Mouse (Mus musculus) MEL (cell line): Measurements from ENCODE around the gene Hspg2. TPM values are rescaled to one million over a fixed set of nuclear protein-coding genes. Genes with fewer than 3 reads are reported as not detected.
A peak's percentile ranks its signal among the peaks of the same experiment; 100 is the strongest.

Experiments
- DNase-seq: peaks from one replicate; pipeline ENCODE4 v3.0.0; 2011; ENCODE audit warnings: low read depth, low spot score
- H3K27ac ChIP-seq: 2 replicates; pipeline ENCODE4 v1.5.1; 2012; ENCODE audit warnings: low read depth, mild to moderate bottlenecking, control low read depth, low read length, moderate library complexity; ENCODE audit not compliant: control insufficient read depth
- H3K27me3 ChIP-seq, 2 experiments: fragments of 150-350 bp in 1 of 2; sonication (generic) in 1 of 2; 2 replicates each; pipeline ENCODE4 v1.6.1; 2012; ENCODE audit warnings: low read length in 2 of 2, mild to moderate bottlenecking in 2 of 2, improper control_type of control experiment in 1 of 2, moderate library complexity in 1 of 2; ENCODE audit not compliant: insufficient read depth in 2 of 2, control insufficient read depth in 1 of 2
- H3K36me3 ChIP-seq, 2 experiments: 2 replicates each; pipeline ENCODE4 v1.6.1; 2012 to 2014; ENCODE audit warnings: low read length in 2 of 2, improper control_type of control experiment in 1 of 2, inconsistent platforms in 1 of 2, mild to moderate bottlenecking in 1 of 2; ENCODE audit not compliant: insufficient read depth in 2 of 2, control insufficient read depth in 1 of 2
- H3K4me1 ChIP-seq, 2 experiments: fragments of 150-350 bp in 1 of 2; sonication (generic) in 1 of 2; 2 replicates each; pipeline ENCODE4 v1.6.1; 2012; ENCODE audit warnings: low read length in 2 of 2, improper control_type of control experiment in 1 of 2, mild to moderate bottlenecking in 1 of 2; ENCODE audit not compliant: insufficient read depth in 2 of 2, control insufficient read depth in 1 of 2
- H3K4me3 ChIP-seq, 2 experiments: fragments of 150-350 bp in 1 of 2; sonication (generic) in 1 of 2; 2 replicates each; pipeline ENCODE4 v1.5.1; 2012; ENCODE audit warnings: low read depth in 2 of 2, low read length in 2 of 2, mild to moderate bottlenecking in 2 of 2, moderate library complexity in 2 of 2, control low read depth in 1 of 2, improper control_type of control experiment in 1 of 2; ENCODE audit not compliant: control insufficient read depth in 1 of 2, insufficient read depth in 1 of 2
- H3K79me2 ChIP-seq: 2 replicates; pipeline ENCODE4 v1.6.1; 2012; ENCODE audit warnings: mild to moderate bottlenecking, low read length, moderate library complexity; ENCODE audit not compliant: control insufficient read depth, poor library complexity, insufficient read depth
- H3K9ac ChIP-seq: 2 replicates; pipeline ENCODE4 v1.6.1; 2012; ENCODE audit warnings: low read depth, mild to moderate bottlenecking, control low read depth, low read length, moderate library complexity; ENCODE audit not compliant: control insufficient read depth, poor library complexity, severe bottlenecking
- H3K9me3 ChIP-seq: fragments of 150-350 bp; sonication (generic); replicated peaks from 2 replicates; pipeline ENCODE4 v1.6.1; 2012; ENCODE audit warnings: mild to moderate bottlenecking, low read length, improper control_type of control experiment, moderate library complexity; ENCODE audit not compliant: insufficient read depth
- BHLHE40 ChIP-seq: IDR thresholded peaks from 2 replicates; pipeline ENCODE4 v1.6.1; 2012; ENCODE audit warnings: low read depth, mild to moderate bottlenecking, inconsistent platforms, low read length, improper control_type of control experiment, borderline replicate concordance
- CHD1 ChIP-seq: IDR thresholded peaks from 2 replicates; pipeline ENCODE4 v1.6.1; 2012; ENCODE audit warnings: low read depth, mild to moderate bottlenecking, inconsistent platforms, low read length, improper control_type of control experiment
- CHD2 ChIP-seq: IDR thresholded peaks from 2 replicates; pipeline ENCODE4 v1.6.1; 2011; ENCODE audit warnings: low read length, improper control_type of control experiment
- E2F4 ChIP-seq: IDR thresholded peaks from 2 replicates; pipeline ENCODE4 v1.6.1; 2011; ENCODE audit warnings: low read depth, low read length, improper control_type of control experiment, borderline replicate concordance
- ELF1 ChIP-seq: IDR thresholded peaks from 2 replicates; pipeline ENCODE4 v1.6.1; 2014; ENCODE audit warnings: low read depth, mild to moderate bottlenecking, inconsistent platforms, low read length, improper control_type of control experiment, moderate library complexity
- EP300 ChIP-seq, 2 experiments: IDR thresholded peaks; 2 replicates each; pipeline ENCODE4 v1.6.1; 2011; ENCODE audit warnings: improper control_type of control experiment in 2 of 2, low read length in 2 of 2, low read depth in 1 of 2, mild to moderate bottlenecking in 1 of 2
- ETS1 ChIP-seq: IDR thresholded peaks from 2 replicates; pipeline ENCODE4 v1.6.1; 2012; ENCODE audit warnings: low read depth, mild to moderate bottlenecking, inconsistent platforms, low read length, improper control_type of control experiment, moderate library complexity
- GABPA ChIP-seq: IDR thresholded peaks from 2 replicates; pipeline ENCODE4 v1.6.1; 2012; ENCODE audit warnings: low read depth, mild to moderate bottlenecking, inconsistent platforms, low read length, improper control_type of control experiment, moderate library complexity
- GATA1 ChIP-seq: IDR thresholded peaks from 2 replicates; pipeline ENCODE4 v1.6.1; 2011; ENCODE audit warnings: low read depth, low read length, improper control_type of control experiment
- HCFC1 ChIP-seq: IDR thresholded peaks from 2 replicates; pipeline ENCODE4 v1.6.1; 2012; ENCODE audit warnings: low read depth, mild to moderate bottlenecking, inconsistent platforms, low read length, improper control_type of control experiment, moderate library complexity
- JUND ChIP-seq: IDR thresholded peaks from 2 replicates; pipeline ENCODE4 v1.6.1; 2011; ENCODE audit warnings: low read depth, mild to moderate bottlenecking, improper control_type of control experiment, low read length
- KAT2A ChIP-seq: conservative IDR thresholded peaks from 2 replicates; pipeline ENCODE4 v1.6.1; 2012; ENCODE audit warnings: low read depth, low read length, improper control_type of control experiment, inconsistent platforms
- MAFK ChIP-seq: IDR thresholded peaks from 2 replicates; pipeline ENCODE4 v1.6.1; 2011; ENCODE audit warnings: low read depth, mild to moderate bottlenecking, low read length, improper control_type of control experiment, borderline replicate concordance
- MAX ChIP-seq: IDR thresholded peaks from 2 replicates; pipeline ENCODE4 v1.6.1; 2011; ENCODE audit warnings: low read length, improper control_type of control experiment
- MAZ ChIP-seq: IDR thresholded peaks from 2 replicates; pipeline ENCODE4 v1.6.1; 2012; ENCODE audit warnings: low read depth, mild to moderate bottlenecking, inconsistent platforms, low read length, improper control_type of control experiment
- MEF2A ChIP-seq: IDR thresholded peaks from 2 replicates; pipeline ENCODE4 v1.6.1; 2014; ENCODE audit warnings: low read depth, mild to moderate bottlenecking, inconsistent platforms, low read length, improper control_type of control experiment; ENCODE audit not compliant: poor library complexity, insufficient replicate concordance, severe bottlenecking; ENCODE audit errors: extremely low read depth
- MXI1 ChIP-seq: IDR thresholded peaks from 2 replicates; pipeline ENCODE4 v1.6.1; 2011; ENCODE audit warnings: mild to moderate bottlenecking, low read depth, low read length, improper control_type of control experiment
- MYB ChIP-seq: IDR thresholded peaks from 2 replicates; pipeline ENCODE4 v1.6.1; 2011; ENCODE audit warnings: mild to moderate bottlenecking, low read depth, low read length, improper control_type of control experiment
- MYC ChIP-seq: IDR thresholded peaks from 2 replicates; pipeline ENCODE4 v1.6.1; 2011; ENCODE audit warnings: low read depth, mild to moderate bottlenecking, low read length, improper control_type of control experiment, moderate library complexity
- NRF1 ChIP-seq: IDR thresholded peaks from 2 replicates; pipeline ENCODE4 v1.6.1; 2014; ENCODE audit warnings: low read depth, mild to moderate bottlenecking, inconsistent platforms, low read length, improper control_type of control experiment, moderate library complexity; ENCODE audit not compliant: poor library complexity, insufficient read depth, severe bottlenecking
- POLR2A ChIP-seq, 2 experiments: IDR thresholded peaks; 2 replicates each; pipeline ENCODE4 v1.6.1; 2011 to 2012; ENCODE audit warnings: low read length in 2 of 2, mild to moderate bottlenecking in 2 of 2, control low read depth in 1 of 2, improper control_type of control experiment in 1 of 2, low read depth in 1 of 2, moderate library complexity in 1 of 2; ENCODE audit not compliant: control insufficient read depth in 1 of 2, insufficient read depth in 1 of 2, poor library complexity in 1 of 2
- POLR2AphosphoS2 ChIP-seq: IDR thresholded peaks from 2 replicates; pipeline ENCODE4 v1.6.1; 2011; ENCODE audit warnings: low read length, improper control_type of control experiment
- POLR2AphosphoS5 ChIP-seq: IDR thresholded peaks from 2 replicates; pipeline ENCODE4 v1.6.1; 2012; ENCODE audit warnings: low read depth, borderline replicate concordance, mild to moderate bottlenecking, inconsistent platforms, low read length, moderate library complexity, mixed read lengths
- RAD21 ChIP-seq: IDR thresholded peaks from 2 replicates; pipeline ENCODE4 v1.6.1; 2011; ENCODE audit warnings: mild to moderate bottlenecking, low read depth, low read length, improper control_type of control experiment
- RCOR1 ChIP-seq: IDR thresholded peaks from 2 replicates; pipeline ENCODE4 v1.6.1; 2012; ENCODE audit warnings: low read depth, mild to moderate bottlenecking, inconsistent platforms, low read length, improper control_type of control experiment
- SIN3A ChIP-seq: IDR thresholded peaks from 2 replicates; pipeline ENCODE4 v1.6.1; 2012; ENCODE audit warnings: low read length, improper control_type of control experiment, inconsistent platforms
- TAL1 ChIP-seq: IDR thresholded peaks from 2 replicates; pipeline ENCODE4 v1.6.1; 2012; ENCODE audit warnings: mild to moderate bottlenecking, inconsistent platforms, low read length, moderate library complexity, mixed read lengths
- TBP ChIP-seq: IDR thresholded peaks from 2 replicates; pipeline ENCODE4 v1.8.0; 2011; ENCODE audit warnings: low read depth, low read length, improper control_type of control experiment
- TCF12 ChIP-seq: IDR thresholded peaks from 2 replicates; pipeline ENCODE4 v1.6.1; 2014; ENCODE audit warnings: low read depth, mild to moderate bottlenecking, inconsistent platforms, low read length, improper control_type of control experiment, moderate library complexity
- UBTF ChIP-seq: IDR thresholded peaks from 2 replicates; pipeline ENCODE4 v1.6.1; 2012; ENCODE audit warnings: low read depth, mild to moderate bottlenecking, inconsistent platforms, low read length, improper control_type of control experiment, moderate library complexity, borderline replicate concordance; ENCODE audit not compliant: insufficient read depth
- USF1 ChIP-seq: IDR thresholded peaks from 2 replicates; pipeline ENCODE4 v1.6.1; 2014; ENCODE audit warnings: low read depth, mild to moderate bottlenecking, inconsistent platforms, low read length, improper control_type of control experiment, moderate library complexity
- ZC3H11A ChIP-seq: IDR thresholded peaks from 2 replicates; pipeline ENCODE4 v1.6.1; 2012; ENCODE audit warnings: low read depth, mild to moderate bottlenecking, inconsistent platforms, low read length, improper control_type of control experiment
- ZKSCAN1 ChIP-seq: IDR thresholded peaks from 2 replicates; pipeline ENCODE4 v1.6.1; 2012; ENCODE audit warnings: low read depth, mild to moderate bottlenecking, inconsistent platforms, low read length, improper control_type of control experiment, moderate library complexity
- ZMIZ1 ChIP-seq: IDR thresholded peaks from 2 replicates; pipeline ENCODE4 v1.6.1; 2012; ENCODE audit warnings: low read depth, mild to moderate bottlenecking, inconsistent platforms, low read length, improper control_type of control experiment, moderate library complexity
- ZNF384 ChIP-seq: IDR thresholded peaks from 2 replicates; pipeline ENCODE4 v1.6.1; 2012; ENCODE audit warnings: low read depth, mild to moderate bottlenecking, inconsistent platforms, low read length, improper control_type of control experiment
- polyA plus RNA-seq, 2 experiments: library from polyadenylated mRNA; stranded (reverse) in 1 of 2; unstranded in 1 of 2; fragments of >175 nt in 1 of 2; fragments of >200 nt in 1 of 2; gene quantifications; 2 replicates each; pipeline versions ENCODE4 v1.2.1 to v1.2.4; 2012; ENCODE audit warnings: low replicate concordance in 2 of 2, low read depth in 1 of 2; ENCODE audit not compliant: insufficient read length in 2 of 2, insufficient read depth in 1 of 2, missing spikeins in 1 of 2
- total RNA-seq: library from RNA; depleted of rRNA; stranded (reverse); fragments of 300-350 nt; gene quantifications from 2 replicates; pipeline ENCODE4 v1.2.3, GENCODE M21; 2012; rRNA removed

The Hspg2 gene
- total RNA-seq: 0.04 TPM in 1 of 2 replicates, not detected in the other
- under 1 TPM in 1 of 2 experiments, not detected in 1; 0.04 TPM for polyA plus RNA-seq

GRCm38 (mm10) chr4:137468260-137469080, at the start of gene Hspg2:
Hspg2 (plus strand) TSS chr4:137468769.
- H3K79me2 ChIP-seq: no peaks in the 10 kb centered on the region; the same call in 1 of the 2 replicates
- peak; percentile 86 for DNase-seq
- H3K36me3 ChIP-seq: no peaks in the 10 kb centered on the region
- peak within 1 kb of the TSS; percentile 56 for H3K9ac ChIP-seq
- no peak within 1 kb of the TSS for H3K27ac ChIP-seq
- no peaks in the 10 kb centered on the region for H3K27me3 ChIP-seq
- H3K4me3 ChIP-seq: peak within 1 kb of the TSS; percentile 42 to 58
- no peaks in the 10 kb centered on the region for H3K9me3 ChIP-seq
- peaks cover 0 to 4% of the 10 kb centered on the region in 2 experiments; a peak in 1 of 4 replicates for H3K4me1 ChIP-seq
- no peak for TF ChIP-seq CHD1
- no peak for TF ChIP-seq ETS1
- TF ChIP-seq USF1: 0 out of 2 replicates have a peak, but pooled peaks have one; percentile 43
- TF ChIP-seq TBP: no peak
- no peak for TF ChIP-seq BHLHE40
- TF ChIP-seq ZC3H11A: no peak
- no peak for TF ChIP-seq NRF1
- no peak for TF ChIP-seq POLR2AphosphoS2
- TF ChIP-seq POLR2AphosphoS5: no peak
- no peak for TF ChIP-seq KAT2A
- TF ChIP-seq MYB: no peak
- TF ChIP-seq MXI1: peak; percentile 71
- no peak for TF ChIP-seq MAFK
- no peak for TF ChIP-seq HCFC1
- TF ChIP-seq ZMIZ1: no peak
- TF ChIP-seq E2F4: no peak
- no peak for TF ChIP-seq EP300 (IDR thresholded peaks at IDR 0.05; ENCODE audit: low read depth in 1 of 2, low read length in 2 of 2)
- TF ChIP-seq MYC: peak; percentile 69
- no peak for TF ChIP-seq CHD2
- TF ChIP-seq JUND: no peak
- TF ChIP-seq GABPA: no peak
- 0 out of 2 replicates have a peak, but pooled peaks have one; percentile 23 for TF ChIP-seq SIN3A
- TF ChIP-seq MAZ: no peak
- no peak for TF ChIP-seq RCOR1
- TF ChIP-seq UBTF: no peak
- TF ChIP-seq RAD21: no peak
- no peak for TF ChIP-seq MEF2A
- no peak for TF ChIP-seq ELF1
- TF ChIP-seq GATA1: no peak
- peak; percentile 46 to 70; a peak in 1 of 4 replicates for TF ChIP-seq POLR2A (IDR thresholded peaks at IDR 0.05; ENCODE audit: control insufficient read depth in 1 of 2, insufficient read depth in 1 of 2, low read depth in 1 of 2, low read length in 2 of 2, poor library complexity in 1 of 2)
- TF ChIP-seq ZKSCAN1: no peak
- no peak for TF ChIP-seq TAL1
- TF ChIP-seq ZNF384: no peak
- no peak for TF ChIP-seq TCF12
- TF ChIP-seq MAX: peak; percentile 92
